1 mouse cellular context compared by ENCODE assay signal in genomic region chr13:17992697-17993514, GRCm38 (mm10).
TF ChIP-seq lines count a peak whose summit lies in the region.

Gene Yae1d1 (minus strand): TSS chr13:17993349.

TF ChIP-seq in CH12.LX, 34 proteins besides CTCF, POLR2A, EP300 and RAD21 (continued from another document):
- TF ChIP-seq RCOR1 (conservative IDR thresholded peaks at IDR 0.05; ENCODE audit: low read depth, low read length) (peak; percentile 68; the same call in 1 of the 2 replicates), TCF12 (IDR thresholded peaks at IDR 0.05; ENCODE audit: low read depth, low read length) (peak; percentile 88), ZNF384 (IDR thresholded peaks at IDR 0.05; ENCODE audit: low read depth, low read length) (no peak), UBTF (IDR thresholded peaks at IDR 0.05; ENCODE audit: low read depth, low read length) (peak; percentile 90), KAT2A (IDR thresholded peaks at IDR 0.05; ENCODE audit: insufficient replicate concordance, low read length) (peak; percentile 91; the same call in 1 of the 2 replicates), HCFC1 (IDR thresholded peaks at IDR 0.05; ENCODE audit: low read depth, low read length) (peak; percentile 91), MXI1 (IDR thresholded peaks at IDR 0.05; ENCODE audit: low read depth, low read length) (peak; percentile 97), ELF1 (IDR thresholded peaks at IDR 0.05; ENCODE audit: low read depth, low read length) (peak; percentile 84), SIN3A (IDR thresholded peaks at IDR 0.05; ENCODE audit: low read length) (peak; percentile 95), MAX (IDR thresholded peaks at IDR 0.05; ENCODE audit: low read length) (peak; percentile 81), ZC3H11A (IDR thresholded peaks at IDR 0.05; ENCODE audit: low read depth, low read length) (no peak), JUN (IDR thresholded peaks at IDR 0.05; ENCODE audit: insufficient read depth, low read depth, low read length) (no peak), POLR2AphosphoS2 (IDR thresholded peaks at IDR 0.05; ENCODE audit: low read depth, low read length) (peak; percentile 72; the same call in 1 of the 2 replicates), ZKSCAN1 (IDR thresholded peaks at IDR 0.05; ENCODE audit: borderline replicate concordance, low read depth, low read length) (no peak), ZMIZ1 (IDR thresholded peaks at IDR 0.05; ENCODE audit: low read depth, low read length) (peak; percentile 86)
